Mouse (Mus musculus) small intestine, adult 2 months (tissue): ENCODE results near the gene Stpg2. TPM values are rescaled to one million over a fixed set of nuclear protein-coding genes. Genes with fewer than 3 reads are reported as not detected.
"Not testable (repeated sequence)": the region's sequence is repeated elsewhere in the genome, so short reads cannot be mapped to it uniquely, and the experiment has no call there.

Experiments used
- H3K27ac ChIP-seq: fragments of 200-500 bp; 2 replicates; pipeline ENCODE4 v1.5.1; 2012; ENCODE audit warnings: low read depth, low read length, control low read depth, inconsistent platforms; ENCODE audit not compliant: insufficient read depth
- H3K27me3 ChIP-seq: fragments of 200-500 bp; 2 replicates; pipeline ENCODE4 v1.6.1; 2012; ENCODE audit warnings: mild to moderate bottlenecking, moderate library complexity, low read length, inconsistent platforms; ENCODE audit not compliant: control insufficient read depth, insufficient read depth
- H3K36me3 ChIP-seq: fragments of 200-500 bp; 2 replicates; pipeline ENCODE4 v1.6.1; 2012; ENCODE audit warnings: mild to moderate bottlenecking, low read length, control low read depth, inconsistent platforms; ENCODE audit not compliant: control insufficient read depth, insufficient read depth
- H3K4me1 ChIP-seq: fragments of 200-500 bp; 2 replicates; pipeline ENCODE4 v1.6.1; 2012; ENCODE audit warnings: low read length, inconsistent platforms, mixed read lengths; ENCODE audit not compliant: control insufficient read depth, insufficient read depth, insufficient read length
- H3K4me3 ChIP-seq: fragments of 200-500 bp; 2 replicates; pipeline ENCODE4 v1.5.1; 2012; ENCODE audit warnings: low read depth, mild to moderate bottlenecking, control low read depth, inconsistent platforms, low read length, moderate library complexity
- CTCF ChIP-seq: fragments of 200-500 bp; IDR thresholded peaks from 2 replicates; pipeline ENCODE4 v1.5.1; 2012; ENCODE audit warnings: low read depth, mild to moderate bottlenecking, control low read depth, inconsistent platforms, low read length, moderate library complexity, mixed read lengths; ENCODE audit not compliant: insufficient replicate concordance, insufficient read length; ENCODE audit errors: extremely low read depth
- POLR2A ChIP-seq: fragments of 200-500 bp; IDR thresholded peaks from 2 replicates; pipeline ENCODE4 v1.6.1; 2012; ENCODE audit warnings: low read depth, mild to moderate bottlenecking, control low read depth, inconsistent platforms, low read length, moderate library complexity
- WGBS: fragments of 180-500 bp; shearing (Covaris S2); methylation state at CpG from one replicate; pipeline ENCODE4 v1.1.7; 2018; 5-methylcytosine and 5-hydroxymethylcytosine counted together
- polyA plus RNA-seq: library from polyadenylated mRNA; depleted of rRNA; stranded (reverse); fragments of >200 nt; gene quantifications from 2 replicates; pipeline ENCODE4 v1.2.3, GENCODE M21; 2012

Stpg2 gene
- polyA plus RNA-seq, 1 experiment, result not detected

GRCm38 (mm10) chr3:139193917-139194316 is 11.6 kb upstream of the Stpg2 start:
- H3K36me3 ChIP-seq, result no peaks in the 10 kb centered on the region
- no peaks in the 10 kb centered on the region for H3K4me1 ChIP-seq
- H3K27ac ChIP-seq, result no peak overlapping the region
- no peaks in the 10 kb centered on the region for H3K27me3 ChIP-seq
- no peak for TF ChIP-seq CTCF
- no peak for TF ChIP-seq POLR2A
- H3K4me3 ChIP-seq, result no peak overlapping the region

GRCm38 (mm10) chr3:139198412-139198811 is 7.1 kb upstream of the Stpg2 start:
- Histone ChIP-seq H3K4me1 (no peaks in the 10 kb centered on the region), H3K36me3 (no peaks in the 10 kb centered on the region), H3K27me3 (no peaks in the 10 kb centered on the region), H3K27ac (no peak overlapping the region), H3K4me3 (no peak overlapping the region)
- WGBS, result 49% methylated on average over 3 of the region's 3 CpGs
- no peak for TF ChIP-seq POLR2A
- no peak for TF ChIP-seq CTCF

DNA sequence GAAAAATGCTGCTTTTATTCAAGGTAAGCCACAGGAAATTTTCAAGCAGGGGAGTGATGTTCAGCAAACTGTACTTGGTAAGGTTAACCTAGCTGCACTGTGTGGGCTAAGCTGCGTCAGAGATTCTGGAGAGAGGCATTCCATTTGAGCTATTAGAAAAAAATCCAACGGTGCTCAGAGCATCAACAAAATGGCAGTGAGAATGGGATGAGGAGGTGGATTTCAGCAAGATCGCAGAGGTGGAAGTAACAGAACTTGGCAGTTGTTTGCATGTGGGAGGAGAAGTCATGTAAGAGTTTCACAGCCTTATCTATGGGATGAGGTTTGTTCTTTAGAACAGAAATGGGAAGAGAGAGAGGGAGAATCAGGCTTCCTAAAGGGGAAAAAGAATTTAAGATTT is 5.2 kb upstream of the Stpg2 start:
- no peak overlapping the region for H3K4me3 ChIP-seq
- no peaks in the 10 kb centered on the region for H3K36me3 ChIP-seq
- no peak for TF ChIP-seq POLR2A
- H3K27ac ChIP-seq, result no peak overlapping the region
- WGBS, result 81% methylated on average over 3 of the region's 3 CpGs
- H3K27me3 ChIP-seq, result no peaks in the 10 kb centered on the region
- H3K4me1 ChIP-seq, result no peaks in the 10 kb centered on the region

DNA sequence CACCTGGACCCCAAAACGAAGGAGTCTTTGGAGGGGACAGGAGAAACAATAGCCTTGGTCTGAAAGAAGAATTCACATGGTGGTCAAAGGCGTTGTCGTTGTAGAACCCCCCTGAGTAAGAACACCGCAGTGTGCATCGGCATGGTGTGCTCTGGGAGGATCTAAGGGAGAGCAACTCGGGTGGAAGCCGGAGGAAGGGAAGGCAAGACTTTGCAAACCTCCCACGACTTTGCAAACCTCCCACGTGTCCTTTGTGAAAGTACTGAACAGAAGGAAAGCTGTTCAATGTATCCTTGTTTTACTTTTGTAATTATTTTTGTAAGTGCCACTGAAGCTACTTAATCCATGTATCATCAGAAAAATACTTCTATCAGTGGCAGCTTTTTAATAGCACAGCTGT is 11.5 kb downstream of the Stpg2 start:
- Histone ChIP-seq H3K27ac (no peak overlapping the region), H3K27me3 (no peaks in the 10 kb centered on the region), H3K4me1 (no peaks in the 10 kb centered on the region), H3K36me3 (no peaks in the 10 kb centered on the region), H3K4me3 (no peak overlapping the region)
- TF ChIP-seq POLR2A, result no peak
- no peak for TF ChIP-seq CTCF
- WGBS, result 65% methylated on average over 9 of the region's 9 CpGs

GRCm38 (mm10) chr3:139225123-139225522 is 19.6 kb downstream of the Stpg2 start:
- no peaks in the 10 kb centered on the region for H3K27me3 ChIP-seq
- no peak overlapping the region for H3K27ac ChIP-seq
- no peak for TF ChIP-seq POLR2A
- no peak for TF ChIP-seq CTCF
- 76% methylated on average over 3 of the region's 3 CpGs for WGBS
- no peaks in the 10 kb centered on the region for H3K36me3 ChIP-seq
- no peak overlapping the region for H3K4me3 ChIP-seq
- no peaks in the 10 kb centered on the region for H3K4me1 ChIP-seq

GRCm38 (mm10) chr3:139226811-139227210 is 21.3 kb downstream of the Stpg2 start:
- Histone ChIP-seq H3K27me3 (no peaks in the 10 kb centered on the region), H3K27ac (no peak overlapping the region), H3K4me1 (no peaks in the 10 kb centered on the region), H3K4me3 (no peak overlapping the region), H3K36me3 (no peaks in the 10 kb centered on the region)
- TF ChIP-seq POLR2A, result no peak
- no peak for TF ChIP-seq CTCF
- 69% methylated on average over 4 of the region's 4 CpGs for WGBS

- Histone ChIP-seq H3K4me1 (no peaks in the 10 kb centered on the region), H3K27me3 (no peaks in the 10 kb centered on the region), H3K4me3 (no peak overlapping the region), H3K27ac (no peak overlapping the region), H3K36me3 (no peaks in the 10 kb centered on the region)
- WGBS, result 57% methylated on average over 2 of the region's 2 CpGs
- TF ChIP-seq POLR2A, result no peak
- TF ChIP-seq CTCF, result no peak
Measured at GRCm38 (mm10) chr3:139245219-139245618, 39.7 kb downstream of the Stpg2 start.

GRCm38 (mm10) chr3:139246508-139246907 is 41.0 kb downstream of the Stpg2 start:
- TF ChIP-seq CTCF, result no peak
- no peak for TF ChIP-seq POLR2A
- no peaks in the 10 kb centered on the region for H3K36me3 ChIP-seq
- no peak overlapping the region for H3K4me3 ChIP-seq
- H3K27ac ChIP-seq, result no peak overlapping the region
- no peaks in the 10 kb centered on the region for H3K27me3 ChIP-seq
- 53% methylated on average over 4 of the region's 4 CpGs for WGBS
- no peaks in the 10 kb centered on the region for H3K4me1 ChIP-seq

DNA sequence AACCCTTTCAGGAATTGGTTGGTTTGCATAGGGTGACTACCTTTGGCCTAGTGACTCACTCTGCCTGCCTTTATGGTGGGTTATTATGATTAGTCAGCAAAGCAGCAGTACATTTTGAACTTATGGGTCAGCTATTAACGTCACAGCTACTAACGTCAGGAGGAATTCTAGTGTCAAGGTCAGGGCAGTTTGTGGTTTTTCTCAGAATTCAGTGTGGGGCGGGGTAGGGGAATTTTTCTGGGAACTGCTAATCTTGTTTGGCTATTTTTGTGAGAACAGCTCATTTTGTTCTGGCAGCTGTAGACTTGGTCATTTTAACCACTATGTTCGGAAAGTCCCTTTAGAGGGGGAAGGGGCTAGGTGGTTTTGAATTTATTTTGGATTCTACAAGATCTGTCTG is 56.9 kb downstream of the Stpg2 start:
- H3K4me3 ChIP-seq, H3K27ac ChIP-seq, H3K27me3 ChIP-seq, H3K36me3 ChIP-seq, H3K4me1 ChIP-seq: not testable (repeated sequence)
- WGBS, result 49% methylated on average over 4 of the region's 4 CpGs
